Mouse (Mus musculus): ENCODE results near the gene Phb2. TPM values are rescaled to one million over a fixed set of nuclear protein-coding genes. Genes with fewer than 3 reads are reported as not detected.

Gene Phb2
- total and polyA plus RNA-seq, 2 experiments from 2014 or later, result 218 to 270 TPM

DNA sequence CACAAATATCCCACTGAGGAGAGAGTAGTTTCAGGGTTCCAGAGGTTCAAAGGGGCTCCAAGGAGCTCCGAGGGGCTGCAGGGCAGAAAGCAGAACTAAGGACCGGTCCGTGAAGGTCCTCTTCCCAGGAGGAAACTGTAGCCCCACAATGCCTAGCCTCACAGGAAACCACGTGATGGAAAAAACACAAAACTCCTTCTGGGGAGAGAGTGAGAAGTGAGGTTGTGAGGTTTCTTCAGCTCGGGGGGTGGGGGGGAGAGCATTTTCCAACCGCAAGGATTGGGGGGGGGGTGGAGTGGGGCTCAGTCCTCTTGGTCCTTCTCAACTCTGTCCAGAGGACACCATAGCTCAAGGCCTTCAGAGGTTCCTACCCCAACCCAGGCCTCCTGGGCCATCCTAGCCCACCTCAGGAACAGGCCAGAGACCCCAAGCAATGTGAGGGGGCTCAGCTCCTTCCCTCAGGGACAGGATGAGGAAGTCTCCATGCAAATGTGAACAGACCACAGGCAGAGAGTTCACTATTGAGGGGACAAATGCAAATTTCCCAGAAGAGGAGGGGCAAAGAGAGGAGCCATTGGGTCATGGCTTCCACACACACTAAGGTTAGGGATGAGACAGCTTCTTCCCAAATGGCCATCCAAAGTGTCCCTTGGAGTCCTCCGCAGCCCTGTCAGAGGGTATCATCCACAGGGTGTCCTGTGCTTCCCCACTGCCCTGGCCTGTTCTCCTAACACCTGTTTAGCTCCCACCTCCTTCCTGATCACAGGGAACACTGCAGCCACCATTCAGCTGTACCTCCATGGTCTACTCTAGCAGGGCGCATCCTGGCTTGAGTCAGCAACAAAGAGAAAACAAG is 17.9 kb downstream of the Phb2 start:
- no peak for TF ChIP-seq CTCF (IDR thresholded peaks at IDR 0.05; ENCODE audit: low read depth)
- no peak overlapping the region for H3K9ac ChIP-seq (replicated peaks; ENCODE audit: low read length)
- no peak overlapping the region for H3K4me3 ChIP-seq (ENCODE audit: low read length)
- no peak overlapping the region for H3K4me2 ChIP-seq (ENCODE audit: low read depth, low read length)
- no peaks in the 10 kb centered on the region for H3K9me3 ChIP-seq (ENCODE audit: low read length)
- DNase-seq (ENCODE audit: low spot score), result no peak
- H3K36me3 ChIP-seq (ENCODE audit: insufficient read depth, low read length), result no peaks in the 10 kb centered on the region
- H3K27me3 ChIP-seq (ENCODE audit: insufficient read depth, low read length), result no peaks in the 10 kb centered on the region
- no peak for ATAC-seq
- H3K27ac ChIP-seq, result no peak overlapping the region
- H3K4me1 ChIP-seq (ENCODE audit: insufficient read depth, low read length), result no peaks in the 10 kb centered on the region
- 90% methylated on average over 8 of the region's 8 CpGs for WGBS

DNA sequence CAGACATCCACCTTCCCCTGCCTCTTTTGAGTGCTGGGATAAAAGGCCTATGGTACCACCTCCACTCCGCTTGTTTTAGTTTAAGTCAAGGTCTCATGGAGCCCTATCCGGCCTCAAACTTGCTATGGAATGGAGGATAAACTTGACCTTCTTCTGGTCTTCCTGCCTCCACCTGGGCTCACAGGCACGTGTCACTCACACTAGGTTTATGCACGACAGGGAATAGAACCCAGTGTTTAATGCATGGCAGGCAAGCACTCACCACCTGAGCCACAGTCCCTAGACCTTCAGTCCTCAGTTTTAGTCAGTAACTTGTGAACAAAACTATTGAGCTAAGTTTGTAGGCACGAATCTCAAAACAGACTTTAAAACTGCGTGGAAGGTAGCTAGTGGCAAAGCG is 18.9 kb downstream of the Phb2 start:
- H3K9ac ChIP-seq (replicated peaks; ENCODE audit: low read length), result no peak overlapping the region
- DNase-seq (ENCODE audit: low spot score) (no peak), ATAC-seq (no peak)
- no peaks in the 10 kb centered on the region for H3K9me3 ChIP-seq (ENCODE audit: low read length)
- 89% methylated on average over 7 of the region's 7 CpGs for WGBS
- no peaks in the 10 kb centered on the region for H3K36me3 ChIP-seq (ENCODE audit: insufficient read depth, low read length)
- no peak overlapping the region for H3K27ac ChIP-seq
- no peak overlapping the region for H3K4me3 ChIP-seq (ENCODE audit: low read length)
- no peak overlapping the region for H3K4me2 ChIP-seq (ENCODE audit: low read depth, low read length)
- H3K4me1 ChIP-seq (ENCODE audit: insufficient read depth, low read length), result no peaks in the 10 kb centered on the region
- no peak for TF ChIP-seq CTCF (IDR thresholded peaks at IDR 0.05; ENCODE audit: low read depth)
- H3K27me3 ChIP-seq (ENCODE audit: insufficient read depth, low read length), result no peaks in the 10 kb centered on the region

- DNase-seq (ENCODE audit: low spot score), result no peak
- 52% methylated on average over 19 of the region's 19 CpGs for WGBS
- H3K9me3 ChIP-seq (ENCODE audit: low read length), result no peaks in the 10 kb centered on the region
These were observed 20.6 kb downstream of the Phb2 start for GRCm38 (mm10) chr6:124732476-124733370.

GRCm38 (mm10) chr6:124734417-124734816 is 22.3 kb downstream of the Phb2 start:
- ATAC-seq, result no peak
- Histone ChIP-seq H3K4me1 (ENCODE audit: insufficient read depth, low read length) (no peaks in the 10 kb centered on the region; the same call in none of the 2 replicates), H3K4me3 (ENCODE audit: low read length) (no peak overlapping the region), H3K9ac (replicated peaks; ENCODE audit: low read length) (no peak overlapping the region), H3K27me3 (ENCODE audit: insufficient read depth, low read length) (no peaks in the 10 kb centered on the region), H3K9me3 (ENCODE audit: low read length) (no peaks in the 10 kb centered on the region), H3K4me2 (ENCODE audit: low read depth, low read length) (no peak overlapping the region), H3K27ac (no peak overlapping the region), H3K36me3 (ENCODE audit: insufficient read depth, low read length) (no peaks in the 10 kb centered on the region)
- DNase-seq (ENCODE audit: low spot score), result no peak
- 92% methylated on average over 3 of the region's 3 CpGs for WGBS
- no peak for TF ChIP-seq CTCF (IDR thresholded peaks at IDR 0.05; ENCODE audit: low read depth)

More at GRCm38 (mm10) chr6:124732476-124733370, 20.6 kb downstream of the Phb2 start:
- H3K4me1 ChIP-seq (ENCODE audit: insufficient read depth, low read length), result no peaks in the 10 kb centered on the region
- H3K4me2 ChIP-seq (ENCODE audit: low read depth, low read length), result no peak overlapping the region
- no peaks in the 10 kb centered on the region for H3K36me3 ChIP-seq (ENCODE audit: insufficient read depth, low read length)
- no peak overlapping the region for H3K4me3 ChIP-seq (ENCODE audit: low read length)
- no peaks in the 10 kb centered on the region for H3K27me3 ChIP-seq (ENCODE audit: insufficient read depth, low read length)
- no peak for TF ChIP-seq CTCF (IDR thresholded peaks at IDR 0.05; ENCODE audit: low read depth)
- no peak overlapping the region for H3K9ac ChIP-seq (replicated peaks; ENCODE audit: low read length)
- H3K27ac ChIP-seq, result no peak overlapping the region
- no peak for ATAC-seq

DNA sequence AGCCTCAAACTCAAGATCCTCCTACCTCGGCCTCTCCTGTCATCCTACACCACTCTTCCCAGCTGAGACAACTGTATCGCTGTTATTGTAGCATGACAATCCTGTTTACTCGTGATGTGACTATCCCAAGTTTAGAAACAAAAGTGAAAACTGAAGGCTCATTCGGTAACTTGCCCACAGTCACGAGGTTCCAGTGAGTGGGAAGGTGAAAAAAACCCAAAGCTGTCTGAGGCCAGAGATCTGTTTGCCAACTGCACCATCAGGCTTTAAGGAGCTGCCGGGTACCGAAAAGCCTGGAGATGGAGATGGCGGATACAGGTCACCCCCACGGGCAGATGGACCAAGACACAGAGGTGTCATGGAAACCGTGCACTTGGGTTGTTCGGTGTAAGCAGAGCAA is 24.9 kb downstream of the Phb2 start:
- no peak for DNase-seq (ENCODE audit: low spot score)
- H3K4me1 ChIP-seq (ENCODE audit: insufficient read depth, low read length), result peaks cover 5% of the 10 kb centered on the region
- no peaks in the 10 kb centered on the region for H3K36me3 ChIP-seq (ENCODE audit: insufficient read depth, low read length)
- no peak overlapping the region for H3K9ac ChIP-seq (replicated peaks; ENCODE audit: low read length)
- WGBS, result 89% methylated on average over 11 of the region's 11 CpGs
- H3K4me3 ChIP-seq (ENCODE audit: low read length), result no peak overlapping the region
- H3K4me2 ChIP-seq (ENCODE audit: low read depth, low read length), result no peak overlapping the region
- H3K27me3 ChIP-seq (ENCODE audit: insufficient read depth, low read length), result no peaks in the 10 kb centered on the region
- H3K27ac ChIP-seq, result no peak overlapping the region
- TF ChIP-seq CTCF (IDR thresholded peaks at IDR 0.05; ENCODE audit: low read depth), result no peak
- no peaks in the 10 kb centered on the region for H3K9me3 ChIP-seq (ENCODE audit: low read length)
- ATAC-seq, result no peak

- DNase-seq (ENCODE audit: low spot score) (no peak), ATAC-seq (no peak)
- WGBS, result 41% methylated on average over 15 of the region's 15 CpGs
- H3K9ac ChIP-seq (replicated peaks; ENCODE audit: low read length), result no peak within 1 kb of the TSS
- no peaks in the 10 kb centered on the region for H3K9me3 ChIP-seq (ENCODE audit: low read length)
- peaks cover 9% of the 10 kb centered on the region; the same call in 1 of the 2 replicates for H3K36me3 ChIP-seq (ENCODE audit: insufficient read depth, low read length)
- H3K4me1 ChIP-seq (ENCODE audit: insufficient read depth, low read length), result peaks cover 5% of the 10 kb centered on the region
- H3K4me2 ChIP-seq (ENCODE audit: low read depth, low read length), result no peak within 1 kb of the TSS
- no peak within 1 kb of the TSS; the same call in 1 of the 2 replicates for H3K27ac ChIP-seq
- no peak for TF ChIP-seq CTCF (IDR thresholded peaks at IDR 0.05; ENCODE audit: low read depth)
- no peak within 1 kb of the TSS for H3K4me3 ChIP-seq (ENCODE audit: low read length)
- no peaks in the 10 kb centered on the region for H3K27me3 ChIP-seq (ENCODE audit: insufficient read depth, low read length)
These were observed 26.4 kb downstream of the Phb2 start, which contains the start of gene Ptpn6 for GRCm38 (mm10) chr6:124738511-124739023. Gene Ptpn6 (minus strand): TSS chr6:124738714.

Data from hindbrain, postnatal 0 days (tissue).